Mouse (Mus musculus) embryonic facial prominence, embryonic 10.5 days (tissue): ENCODE results near the gene Arl15. TPM values are rescaled to one million over a fixed set of nuclear protein-coding genes. Genes with fewer than 3 reads are reported as not detected.

ENCODE experiments used
- DNase-seq: peaks from one replicate; pipeline ENCODE4 v3.0.0-alpha.2; 2017; ENCODE audit warnings: low spot score
- H3K27ac ChIP-seq: fragments of 300-500 bp; sonication (generic); replicated peaks from 2 replicates; pipeline ENCODE4 v1.5.1; 2016; ENCODE audit warnings: mild to moderate bottlenecking
- H3K27me3 ChIP-seq: fragments of 300-500 bp; sonication (generic); replicated peaks from 2 replicates; pipeline ENCODE4 v1.6.1; 2016; ENCODE audit warnings: low read depth, mild to moderate bottlenecking; ENCODE audit not compliant: poor library complexity, severe bottlenecking
- H3K36me3 ChIP-seq: fragments of 300-500 bp; sonication (generic); replicated peaks from 2 replicates; pipeline ENCODE4 v1.6.1; 2016; ENCODE audit warnings: mild to moderate bottlenecking, moderate library complexity
- H3K4me1 ChIP-seq: fragments of 300-500 bp; sonication (generic); 2 replicates; pipeline ENCODE4 v1.6.1; 2016
- H3K4me3 ChIP-seq: fragments of 300-500 bp; sonication (generic); 2 replicates; pipeline ENCODE4 v1.5.1; 2016; ENCODE audit warnings: mild to moderate bottlenecking, moderate library complexity
- H3K9me3 ChIP-seq: fragments of 300-500 bp; sonication (generic); 2 replicates; pipeline ENCODE4 v1.6.1; 2016; ENCODE audit warnings: mild to moderate bottlenecking
- WGBS: fragments of 180-500 bp; shearing (Covaris S2); methylation state at CpG from one replicate; pipeline ENCODE4 v1.1.7; 2016; 5-methylcytosine and 5-hydroxymethylcytosine counted together
- polyA plus RNA-seq: library from polyadenylated mRNA; unstranded; fragments of >200 nt; fragmentation: Nextera tagmentation; extraction: Ambion mirVana; gene quantifications from 2 replicates; pipeline ENCODE4 v1.2.1, GENCODE M21; 2016

Arl15 gene
- polyA plus RNA-seq, 1 experiment from 2014 or later = 11.1 TPM

DNA sequence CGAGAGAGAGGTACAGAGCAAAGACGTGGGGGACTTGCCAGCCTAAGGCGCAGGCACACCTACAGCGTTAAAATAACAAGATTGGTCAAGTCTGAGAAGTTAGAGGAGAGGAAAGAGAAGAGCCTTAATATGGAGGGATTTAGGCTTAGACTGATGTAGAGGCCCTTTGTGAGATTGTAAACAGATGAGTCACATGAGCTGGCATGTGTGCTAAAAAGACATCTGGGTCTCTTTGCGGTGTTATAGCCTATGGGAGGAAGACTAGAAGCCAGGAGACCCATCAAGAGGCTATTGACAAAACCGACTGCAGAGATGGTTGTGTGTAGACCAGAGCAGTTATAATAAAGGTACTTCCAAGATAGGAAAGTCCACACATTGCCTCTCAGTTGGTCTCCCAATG, 296.5 kb downstream of the Arl15 start:
- no peak for DNase-seq

GRCm38 (mm10) chr13:114091231-114091630, 296.9 kb downstream of the Arl15 start:
- DNase-seq = peak; percentile 18

More for the DNA sequence above, 296.5 kb downstream of the Arl15 start:
- Histone ChIP-seq H3K36me3 (no peaks in the 10 kb centered on the region), H3K4me1 (peaks cover 11% of the 10 kb centered on the region), H3K9me3 (no peaks in the 10 kb centered on the region), H3K4me3 (no peak overlapping the region), H3K27me3 (no peaks in the 10 kb centered on the region), H3K27ac (no peak overlapping the region)
- 91% methylated on average over 6 of the region's 6 CpGs for WGBS

GRCm38 (mm10) chr13:114094151-114094875, 300.0 kb downstream of the Arl15 start:
- WGBS = 90% methylated on average over 7 of the region's 7 CpGs
- Histone ChIP-seq H3K4me1 (peaks cover 11% of the 10 kb centered on the region), H3K27me3 (no peaks in the 10 kb centered on the region), H3K4me3 (no peak overlapping the region), H3K27ac (no peak overlapping the region), H3K36me3 (no peaks in the 10 kb centered on the region), H3K9me3 (no peaks in the 10 kb centered on the region)
- DNase-seq = no peak

More at GRCm38 (mm10) chr13:114091231-114091630, 296.9 kb downstream of the Arl15 start:
- Histone ChIP-seq H3K27ac (no peak overlapping the region), H3K36me3 (no peaks in the 10 kb centered on the region), H3K27me3 (no peaks in the 10 kb centered on the region), H3K4me3 (no peak overlapping the region), H3K4me1 (peaks cover 11% of the 10 kb centered on the region), H3K9me3 (no peaks in the 10 kb centered on the region)
- WGBS = 61% methylated on average over 9 of the region's 9 CpGs

DNA sequence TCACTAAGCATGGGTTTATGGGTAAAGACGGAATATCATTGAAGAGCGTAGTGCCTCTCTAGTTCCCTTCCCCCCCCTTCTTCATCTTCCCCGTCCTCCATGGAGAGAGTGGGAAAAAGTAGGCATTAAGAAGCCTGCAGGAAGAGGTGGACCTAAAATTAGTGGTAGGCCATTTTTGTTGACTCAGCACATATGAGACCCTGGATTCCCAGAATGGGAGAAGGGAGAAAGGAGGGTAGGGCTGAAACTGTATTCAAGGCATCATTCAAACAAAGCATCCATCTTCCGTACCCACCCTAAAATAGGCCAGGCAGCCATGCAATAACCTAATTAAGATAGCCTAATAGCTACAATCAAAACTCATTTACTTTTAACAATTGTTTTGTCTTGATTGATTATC, 301.1 kb downstream of the Arl15 start:
- DNase-seq = no peak
- peaks cover 11% of the 10 kb centered on the region for H3K4me1 ChIP-seq
- H3K27ac ChIP-seq = no peak overlapping the region
- H3K36me3 ChIP-seq = no peaks in the 10 kb centered on the region
- 90% methylated on average over 4 of the region's 4 CpGs for WGBS
- no peak overlapping the region for H3K4me3 ChIP-seq
- H3K9me3 ChIP-seq = no peaks in the 10 kb centered on the region
- H3K27me3 ChIP-seq = no peaks in the 10 kb centered on the region

- Histone ChIP-seq H3K9me3 (no peaks in the 10 kb centered on the region), H3K4me3 (no peak overlapping the region), H3K27ac (no peak overlapping the region), H3K27me3 (no peaks in the 10 kb centered on the region), H3K4me1 (peaks cover 2% of the 10 kb centered on the region), H3K36me3 (no peaks in the 10 kb centered on the region)
- DNase-seq = no peak
These were observed 302.1 kb downstream of the Arl15 start for GRCm38 (mm10) chr13:114096386-114096785.

DNA sequence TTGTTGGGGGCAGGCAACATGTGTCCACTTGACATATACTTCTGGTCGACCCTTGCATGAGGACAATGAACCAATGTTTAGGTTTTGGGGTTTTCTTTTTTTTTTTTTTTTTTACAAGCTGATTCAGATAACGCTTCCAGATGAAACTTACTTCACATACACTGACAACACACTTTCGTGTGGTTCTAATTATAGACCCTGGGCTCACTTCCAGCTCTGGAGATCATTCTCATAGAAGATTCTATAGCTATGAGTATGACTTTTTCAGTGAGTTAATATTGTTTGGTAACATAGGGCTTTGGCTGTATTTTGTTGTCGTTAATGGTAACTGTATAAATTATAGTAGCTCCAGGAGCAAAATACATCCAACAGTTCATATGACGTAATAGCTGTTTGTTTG, 306.9 kb downstream of the Arl15 start:
- H3K27ac ChIP-seq = no peak overlapping the region
- DNase-seq = no peak
- H3K4me1 ChIP-seq = no peaks in the 10 kb centered on the region
- H3K9me3 ChIP-seq = no peaks in the 10 kb centered on the region
- peaks cover 7% of the 10 kb centered on the region; the same call in 1 of the 2 replicates for H3K36me3 ChIP-seq
- H3K4me3 ChIP-seq = no peak overlapping the region
- no peaks in the 10 kb centered on the region for H3K27me3 ChIP-seq
- 75% methylated on average over 5 of the region's 5 CpGs for WGBS

GRCm38 (mm10) chr13:114106083-114106482, 311.8 kb downstream of the Arl15 start:
- Histone ChIP-seq H3K4me3 (no peak overlapping the region), H3K9me3 (no peaks in the 10 kb centered on the region), H3K4me1 (peaks cover 10% of the 10 kb centered on the region), H3K27ac (no peak overlapping the region), H3K36me3 (peaks cover 7% of the 10 kb centered on the region; the same call in 1 of the 2 replicates), H3K27me3 (no peaks in the 10 kb centered on the region)
- 81% methylated on average over 7 of the region's 7 CpGs for WGBS
- no peak for DNase-seq

- H3K36me3 ChIP-seq = peaks cover 7% of the 10 kb centered on the region; the same call in 1 of the 2 replicates
- no peaks in the 10 kb centered on the region for H3K9me3 ChIP-seq
- 93% methylated on average over 7 of the region's 7 CpGs for WGBS
- H3K4me1 ChIP-seq = peaks cover 10% of the 10 kb centered on the region
- no peak overlapping the region for H3K27ac ChIP-seq
- DNase-seq = no peak
- H3K4me3 ChIP-seq = no peak overlapping the region
- no peaks in the 10 kb centered on the region for H3K27me3 ChIP-seq
These were observed 313.2 kb downstream of the Arl15 start for GRCm38 (mm10) chr13:114107499-114107898.

GRCm38 (mm10) chr13:114109441-114109840, 315.1 kb downstream of the Arl15 start:
- no peak for DNase-seq
- no peak overlapping the region for H3K27ac ChIP-seq

DNA sequence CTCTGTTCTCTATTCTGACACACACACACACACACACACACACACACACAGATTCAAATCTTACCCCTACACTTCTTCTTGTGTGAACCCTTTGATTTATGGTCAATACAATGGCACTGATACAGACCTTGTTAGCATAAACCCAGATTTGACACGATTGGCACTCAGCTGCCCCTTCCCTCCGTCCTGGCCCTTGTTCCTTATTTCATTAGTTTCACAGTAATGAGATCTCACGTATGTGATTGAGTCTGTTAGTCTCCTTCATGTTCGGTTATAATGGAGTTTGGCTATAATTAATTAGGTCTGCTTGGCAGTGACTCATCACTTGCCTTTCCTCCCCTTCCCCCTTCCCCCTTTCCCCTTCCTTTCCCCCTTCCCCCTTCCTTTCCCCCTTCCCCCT, 315.5 kb downstream of the Arl15 start:
- Histone ChIP-seq H3K27ac (no peak overlapping the region), H3K27me3 (no peaks in the 10 kb centered on the region), H3K36me3 (no peaks in the 10 kb centered on the region), H3K4me3 (no peak overlapping the region), H3K9me3 (no peaks in the 10 kb centered on the region), H3K4me1 (peaks cover 10% of the 10 kb centered on the region)
- 61% methylated on average over 4 of the region's 4 CpGs for WGBS
- no peak for DNase-seq

More at GRCm38 (mm10) chr13:114109441-114109840, 315.1 kb downstream of the Arl15 start:
- WGBS = 86% methylated on average over 10 of the region's 10 CpGs
- Histone ChIP-seq H3K4me3 (no peak overlapping the region), H3K36me3 (no peaks in the 10 kb centered on the region), H3K4me1 (peaks cover 10% of the 10 kb centered on the region), H3K27me3 (no peaks in the 10 kb centered on the region), H3K9me3 (no peaks in the 10 kb centered on the region)

GRCm38 (mm10) chr13:114113516-114113915, 319.2 kb downstream of the Arl15 start:
- peaks cover 10% of the 10 kb centered on the region for H3K4me1 ChIP-seq
- DNase-seq = no peak
- no peaks in the 10 kb centered on the region for H3K36me3 ChIP-seq
- H3K9me3 ChIP-seq = no peaks in the 10 kb centered on the region
- no peak overlapping the region for H3K27ac ChIP-seq
- no peak overlapping the region for H3K4me3 ChIP-seq
- 74% methylated on average over 2 of the region's 2 CpGs for WGBS
- H3K27me3 ChIP-seq = no peaks in the 10 kb centered on the region

DNA sequence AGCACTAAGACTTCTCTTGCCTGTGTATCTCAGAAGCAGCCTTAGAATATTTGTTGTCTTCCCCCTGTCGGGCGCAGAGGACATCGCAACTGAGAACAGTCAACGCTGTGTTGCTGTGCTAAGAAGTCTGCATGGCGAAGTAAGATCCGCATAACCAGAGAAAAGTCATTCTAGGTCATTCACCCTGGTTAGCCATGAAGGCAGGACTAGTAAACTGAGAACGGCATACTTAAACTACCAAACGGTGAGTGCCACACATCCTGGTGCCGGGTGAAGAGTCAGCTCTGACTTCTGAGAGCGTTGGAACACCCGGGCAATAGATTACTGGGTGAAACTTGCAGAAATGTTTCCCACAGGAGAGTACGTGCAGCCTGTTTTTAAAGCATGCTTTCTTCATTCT, 320.3 kb downstream of the Arl15 start:
- DNase-seq = no peak
- Histone ChIP-seq H3K4me1 (peaks cover 10% of the 10 kb centered on the region), H3K27me3 (no peaks in the 10 kb centered on the region), H3K36me3 (no peaks in the 10 kb centered on the region), H3K9me3 (no peaks in the 10 kb centered on the region), H3K4me3 (no peak overlapping the region), H3K27ac (no peak overlapping the region)
- 94% methylated on average over 12 of the region's 12 CpGs for WGBS

- no peaks in the 10 kb centered on the region for H3K9me3 ChIP-seq
- no peak overlapping the region for H3K27ac ChIP-seq
- DNase-seq = no peak
- peaks cover 5% of the 10 kb centered on the region for H3K4me1 ChIP-seq
- H3K27me3 ChIP-seq = no peaks in the 10 kb centered on the region
- WGBS = 94% methylated on average over 4 of the region's 4 CpGs
- H3K36me3 ChIP-seq = no peaks in the 10 kb centered on the region
- H3K4me3 ChIP-seq = no peak overlapping the region
These were observed 320.8 kb downstream of the Arl15 start for GRCm38 (mm10) chr13:114115106-114115505.
